Mouse (Mus musculus) macrophage (primary cell): Measurements from ENCODE around the gene Ern1. TPM values are rescaled to one million over a fixed set of nuclear protein-coding genes. Genes with fewer than 3 reads are reported as not detected.
"Not testable (repeated sequence)": the region's sequence is repeated elsewhere in the genome, so short reads cannot be mapped to it uniquely, and the experiment has no call there.

Experiments used
- H3K27ac ChIP-seq: fragments of 350-480 bp; formaldehyde crosslinking; 2 replicates; pipeline ENCODE4 v1.9.0; 2021
- H3K36me3 ChIP-seq: fragments of 350-480 bp; formaldehyde crosslinking; 2 replicates; pipeline ENCODE4 v1.9.0; 2021; ENCODE audit errors: inconsistent target
- H3K4me3 ChIP-seq: fragments of 350-480 bp; formaldehyde crosslinking; 2 replicates; pipeline ENCODE4 v1.9.0; 2021; ENCODE audit errors: inconsistent target
- H3K79me2 ChIP-seq: fragments of 350-480 bp; formaldehyde crosslinking; 2 replicates; pipeline ENCODE4 v1.9.0; 2021; ENCODE audit errors: inconsistent target
- WGBS: methylation state at CpG from one replicate; pipeline ENCODE4 v1.1.7; 2026; ENCODE audit warnings: inconsistent platforms; ENCODE audit not compliant: missing documents; 5-methylcytosine and 5-hydroxymethylcytosine counted together
- polyA plus RNA-seq: library from polyadenylated mRNA; stranded (reverse); fragments of 250-400 nt; gene quantifications from 3 replicates; pipeline ENCODE4 v1.2.4, GENCODE M21; 2018; ENCODE audit warnings: inconsistent platforms

Gene Ern1
- polyA plus RNA-seq, 1 experiment from 2014 or later, result 18.0 TPM

DNA sequence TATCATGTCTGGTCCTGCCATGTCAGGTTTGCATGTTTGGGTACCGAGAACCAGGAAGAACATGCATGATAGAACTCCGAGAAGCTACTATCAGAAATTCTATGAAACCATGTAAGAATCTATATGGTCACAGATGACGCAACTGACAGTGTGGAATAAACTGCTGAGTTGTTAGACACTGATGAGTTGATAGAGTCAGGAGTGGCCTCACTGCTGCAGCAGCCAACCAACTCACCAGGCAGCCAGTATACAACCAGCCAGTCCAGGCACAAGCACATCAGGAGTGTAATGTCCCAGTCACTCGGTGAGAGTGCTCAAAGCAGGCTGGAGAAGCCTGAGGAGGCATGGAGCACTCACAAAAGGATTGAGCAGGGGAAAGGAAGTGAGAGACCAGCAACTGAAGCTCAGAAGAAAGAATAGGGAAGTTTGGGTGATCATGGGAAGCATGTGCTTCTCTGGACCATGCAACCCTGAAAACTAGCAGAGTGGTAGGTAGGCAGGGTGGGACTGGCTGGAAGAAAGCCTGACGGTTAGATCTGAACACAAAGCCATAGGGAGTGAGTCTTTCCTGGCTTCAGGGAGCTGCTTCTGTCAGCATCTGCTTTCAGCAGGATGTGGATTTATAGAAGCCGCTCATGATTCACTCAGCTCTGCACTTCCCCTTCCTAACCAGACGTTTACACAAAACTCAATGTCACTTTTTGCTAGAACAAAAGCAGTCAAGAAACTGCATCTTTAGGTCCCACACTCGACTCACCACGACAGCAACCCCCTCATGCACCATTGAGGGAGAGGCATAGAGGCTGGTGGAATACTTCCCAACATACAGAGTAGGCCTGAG is 68.2 kb downstream of the Ern1 start:
- Histone ChIP-seq H3K79me2 (no peaks in the 10 kb centered on the region), H3K4me3 (no peak overlapping the region), H3K36me3 (peaks cover 45% of the 10 kb centered on the region), H3K27ac (peak overlapping the region; percentile 98)
- 10% methylated on average over 9 of the region's 9 CpGs for WGBS

DNA sequence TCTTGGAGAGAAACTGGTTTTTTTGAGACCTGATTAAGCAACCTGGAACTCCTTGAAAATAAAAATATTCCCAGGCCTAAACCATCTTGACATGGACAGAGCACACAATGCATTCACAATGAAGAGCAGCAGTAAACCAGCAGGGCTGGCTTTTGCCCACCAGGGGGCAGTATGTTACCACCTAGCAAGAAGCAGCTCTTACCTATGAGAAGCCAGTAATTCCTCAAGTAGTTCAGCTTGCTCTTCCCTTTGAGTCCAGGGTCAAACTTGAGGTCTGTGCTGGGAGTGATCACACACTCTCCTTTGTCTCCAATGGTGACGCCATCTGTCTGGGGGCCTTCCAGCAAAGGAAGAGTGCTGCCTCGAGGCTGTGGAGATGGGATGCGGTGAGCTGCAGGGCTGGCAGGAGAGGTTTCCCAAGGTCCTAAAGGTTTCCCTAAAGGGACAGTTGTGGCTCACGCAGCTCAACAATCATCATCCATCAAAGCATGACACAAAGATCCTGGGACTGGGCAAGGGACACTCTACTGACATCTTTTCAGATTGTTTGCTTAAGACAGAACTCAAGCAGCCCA is 68.9 kb downstream of the Ern1 start:
- 64% methylated on average over 4 of the region's 4 CpGs for WGBS
- H3K36me3 ChIP-seq, result peaks cover 45% of the 10 kb centered on the region
- peak overlapping the region; percentile 98 for H3K27ac ChIP-seq
- no peak overlapping the region for H3K4me3 ChIP-seq
- H3K79me2 ChIP-seq, result no peaks in the 10 kb centered on the region

- Histone ChIP-seq H3K27ac (no peak overlapping the region), H3K4me3 (no peak overlapping the region), H3K79me2 (no peaks in the 10 kb centered on the region), H3K36me3 (peaks cover 41% of the 10 kb centered on the region)
- WGBS, result 100% methylated on average over 2 of the region's 2 CpGs
Observed at GRCm38 (mm10) chr11:106417860-106418259, 69.8 kb downstream of the Ern1 start.

- Histone ChIP-seq H3K79me2 (no peaks in the 10 kb centered on the region), H3K36me3 (peaks cover 42% of the 10 kb centered on the region), H3K27ac (no peak overlapping the region), H3K4me3 (no peak overlapping the region)
- 93% methylated on average over 3 of the region's 3 CpGs for WGBS
Observed at GRCm38 (mm10) chr11:106416331-106416730, 71.3 kb downstream of the Ern1 start.

DNA sequence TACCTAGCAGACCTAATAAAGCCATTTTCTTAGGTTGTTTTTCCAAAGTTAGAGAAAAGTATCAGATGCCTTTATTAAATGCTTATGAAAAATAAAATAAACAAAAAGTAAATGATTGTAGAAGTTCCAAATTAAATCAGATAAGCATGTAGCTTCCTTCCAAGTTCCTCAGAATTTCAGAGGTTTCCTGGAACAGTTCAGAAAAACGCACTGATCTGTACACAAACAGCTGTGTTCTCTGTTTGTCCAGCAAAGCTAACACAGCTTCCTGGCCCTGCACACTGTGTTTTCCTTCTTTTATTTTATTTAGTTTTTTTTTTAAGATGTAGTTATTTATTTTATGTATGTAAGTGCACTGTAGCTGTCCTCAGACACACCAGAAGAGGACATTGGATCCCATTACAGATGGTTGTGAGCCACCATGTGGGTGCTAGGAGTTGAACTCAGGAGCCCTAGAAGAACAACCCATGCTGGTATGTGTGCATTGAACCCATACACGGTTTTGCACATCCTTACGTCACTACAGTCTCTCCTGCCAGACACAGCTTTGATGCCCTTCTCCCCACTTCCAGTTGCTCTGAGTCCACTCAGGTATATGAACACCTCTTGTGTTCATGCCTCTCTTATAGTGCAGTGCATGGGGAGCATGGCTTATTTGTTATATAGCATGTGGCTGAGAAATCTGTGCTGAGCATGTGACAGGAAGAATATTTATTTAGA is 74.9 kb downstream of the Ern1 start:
- H3K4me3 ChIP-seq, result no peak overlapping the region
- H3K79me2 ChIP-seq, result no peaks in the 10 kb centered on the region
- H3K36me3 ChIP-seq, result peaks cover 61% of the 10 kb centered on the region
- no peak overlapping the region for H3K27ac ChIP-seq
- 87% methylated on average over 3 of the region's 3 CpGs for WGBS

DNA sequence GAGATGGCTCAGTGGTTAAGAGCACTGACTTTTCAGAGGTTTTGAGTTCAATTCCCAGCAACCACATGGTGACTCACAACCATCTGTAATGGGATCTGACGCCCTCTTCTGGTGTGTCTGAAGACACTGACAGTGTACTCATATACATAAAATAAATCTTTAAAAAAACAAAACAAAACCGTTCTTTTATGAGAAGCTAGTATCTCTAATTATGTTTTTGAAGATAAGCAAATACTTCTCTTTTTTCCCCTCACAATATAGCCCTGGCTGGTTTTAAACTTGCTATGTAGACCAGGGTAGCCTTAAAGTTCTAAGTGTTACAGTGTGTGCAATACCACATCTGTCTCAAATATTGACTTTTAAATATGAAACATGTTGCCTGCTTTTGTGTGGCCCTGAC is 76.5 kb downstream of the Ern1 start:
- no peak overlapping the region for H3K27ac ChIP-seq
- H3K79me2 ChIP-seq, result no peaks in the 10 kb centered on the region
- H3K4me3 ChIP-seq, result no peak overlapping the region
- 90% methylated on average over 2 of the region's 2 CpGs for WGBS
- H3K36me3 ChIP-seq, result peaks cover 59% of the 10 kb centered on the region

DNA sequence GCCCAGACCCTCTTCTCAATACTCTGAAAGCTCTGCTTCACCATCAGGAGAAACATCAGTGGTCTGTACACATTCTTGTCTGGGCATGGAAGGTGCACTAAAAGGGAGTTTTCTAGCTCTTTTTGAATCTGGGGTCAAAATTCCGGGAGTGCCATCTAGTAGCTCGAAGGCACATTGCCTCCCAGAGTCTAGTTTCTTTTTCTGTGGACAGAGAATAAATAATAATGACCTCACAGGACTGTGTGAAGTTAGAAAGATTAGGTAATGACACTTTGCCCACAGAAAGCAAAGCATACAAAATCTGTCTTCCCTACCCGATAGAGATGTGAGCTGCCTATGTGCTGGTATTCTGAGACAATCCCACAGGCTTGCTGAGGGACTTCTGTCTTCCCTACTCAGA is 77.1 kb downstream of the Ern1 start:
- Histone ChIP-seq H3K27ac (no peak overlapping the region), H3K36me3 (peaks cover 60% of the 10 kb centered on the region), H3K4me3 (no peak overlapping the region), H3K79me2 (no peaks in the 10 kb centered on the region)
- 94% methylated on average over 3 of the region's 3 CpGs for WGBS

DNA sequence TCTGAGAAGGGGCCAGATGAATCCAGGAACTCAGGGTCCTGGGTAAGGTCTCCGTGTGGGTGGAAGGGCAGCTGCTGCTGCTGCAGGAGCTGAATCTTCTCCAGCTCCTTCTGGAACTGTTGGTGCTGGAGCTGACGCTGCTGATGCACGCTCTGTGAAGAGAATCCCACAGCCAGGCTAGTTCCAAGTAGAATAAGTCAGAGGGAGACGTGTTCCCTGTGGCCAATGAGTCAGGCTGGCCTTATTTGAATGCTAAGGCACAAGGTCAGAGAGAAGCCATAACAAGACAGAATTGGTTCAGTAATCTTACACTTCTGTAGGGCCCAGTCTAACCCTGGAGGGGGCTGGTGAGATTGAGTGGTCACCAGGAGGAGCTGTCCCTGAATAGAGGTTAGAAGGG is 77.6 kb downstream of the Ern1 start:
- Histone ChIP-seq H3K27ac (no peak overlapping the region), H3K36me3 (peaks cover 65% of the 10 kb centered on the region), H3K4me3 (no peak overlapping the region), H3K79me2 (no peaks in the 10 kb centered on the region)
- 86% methylated on average over 4 of the region's 4 CpGs for WGBS

DNA sequence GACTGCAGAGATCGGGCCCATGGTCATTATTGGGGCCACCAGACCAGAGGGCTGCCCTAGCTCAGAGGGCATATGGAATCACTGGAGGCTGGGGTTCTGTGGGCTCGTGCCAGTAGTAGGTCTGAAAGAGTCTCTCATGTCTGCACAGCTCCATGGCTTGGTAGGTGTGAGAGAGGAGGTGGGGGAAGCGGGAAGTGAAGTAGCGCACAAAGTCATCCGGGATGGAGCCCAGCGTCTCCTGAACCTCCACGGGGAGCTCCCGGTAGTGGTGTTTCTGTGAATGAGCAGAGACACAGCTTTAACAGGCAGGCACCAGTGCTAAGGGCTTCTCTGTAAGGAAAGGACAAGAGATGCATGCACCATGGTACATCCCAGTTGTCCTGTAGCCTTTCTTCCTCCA is 89.2 kb downstream of the Ern1 start:
- H3K4me3 ChIP-seq, result no peak overlapping the region
- no peaks in the 10 kb centered on the region for H3K79me2 ChIP-seq
- H3K36me3 ChIP-seq, result peaks cover 80% of the 10 kb centered on the region
- H3K27ac ChIP-seq, result no peak overlapping the region
- 96% methylated on average over 8 of the region's 8 CpGs for WGBS

DNA sequence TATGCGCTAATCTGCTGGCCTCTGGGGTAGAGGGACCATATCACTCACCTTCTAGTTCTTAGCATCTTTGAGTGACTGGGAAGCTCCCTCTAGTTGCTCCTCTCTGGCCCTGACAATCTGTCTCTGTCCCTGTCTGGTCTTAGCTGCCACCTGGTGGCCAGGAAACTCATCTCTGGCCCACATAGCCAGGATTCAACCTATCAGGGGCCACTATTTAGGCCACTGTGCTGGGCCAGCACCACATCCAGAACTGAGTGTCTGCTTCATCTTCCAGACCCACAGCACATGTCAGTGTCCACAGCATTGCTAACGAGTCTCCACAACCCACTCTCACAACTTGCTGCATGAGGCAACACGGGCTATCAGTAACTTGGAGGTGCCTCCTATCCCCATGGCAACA is 90.0 kb downstream of the Ern1 start:
- Histone ChIP-seq H3K36me3 (peaks cover 72% of the 10 kb centered on the region), H3K4me3 (no peak overlapping the region), H3K27ac (no peak overlapping the region), H3K79me2 (no peaks in the 10 kb centered on the region)
- 96% methylated on average over 3 of the region's 3 CpGs for WGBS

DNA sequence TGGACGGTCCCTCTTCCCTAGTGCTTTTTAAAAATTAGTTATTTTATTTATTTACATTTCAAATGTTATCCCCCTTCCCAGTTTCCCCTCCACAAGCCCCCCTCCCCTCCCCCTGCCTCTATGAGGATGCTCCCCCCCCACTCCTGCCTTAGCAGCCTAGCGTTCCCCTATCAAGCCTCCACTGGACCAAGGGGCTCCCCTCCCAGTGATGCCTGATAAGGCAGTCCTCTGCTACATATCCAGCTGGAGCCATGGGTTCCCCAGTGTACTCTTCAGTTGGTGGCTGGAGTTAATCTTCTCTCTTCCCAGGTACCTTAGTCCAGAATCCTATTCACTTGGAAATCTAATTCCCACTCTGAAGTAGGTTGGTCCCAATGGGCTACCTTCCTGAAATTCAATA is 93.6 kb downstream of the Ern1 start:
- H3K36me3 ChIP-seq, result peaks cover 43% of the 10 kb centered on the region
- WGBS, result 95% methylated on average over 2 of the region's 2 CpGs
- not testable (repeated sequence) for H3K79me2 ChIP-seq, H3K4me3 ChIP-seq, H3K27ac ChIP-seq

GRCm38 (mm10) chr11:106393331-106393616 is 94.4 kb downstream of the Ern1 start:
- no peaks in the 10 kb centered on the region for H3K79me2 ChIP-seq
- WGBS, result 90% methylated on average over 4 of the region's 4 CpGs
- peaks cover 35% of the 10 kb centered on the region; the same call in 1 of the 2 replicates for H3K36me3 ChIP-seq
- H3K27ac ChIP-seq, result no peak overlapping the region
- no peak overlapping the region for H3K4me3 ChIP-seq

- peaks cover 30% of the 10 kb centered on the region; the same call in 1 of the 2 replicates for H3K36me3 ChIP-seq
- no peak overlapping the region for H3K27ac ChIP-seq
- no peak overlapping the region for H3K4me3 ChIP-seq
- H3K79me2 ChIP-seq, result no peaks in the 10 kb centered on the region
- WGBS, result 78% methylated on average over 7 of the region's 7 CpGs
Observed at GRCm38 (mm10) chr11:106392597-106393330, 94.9 kb downstream of the Ern1 start.

DNA sequence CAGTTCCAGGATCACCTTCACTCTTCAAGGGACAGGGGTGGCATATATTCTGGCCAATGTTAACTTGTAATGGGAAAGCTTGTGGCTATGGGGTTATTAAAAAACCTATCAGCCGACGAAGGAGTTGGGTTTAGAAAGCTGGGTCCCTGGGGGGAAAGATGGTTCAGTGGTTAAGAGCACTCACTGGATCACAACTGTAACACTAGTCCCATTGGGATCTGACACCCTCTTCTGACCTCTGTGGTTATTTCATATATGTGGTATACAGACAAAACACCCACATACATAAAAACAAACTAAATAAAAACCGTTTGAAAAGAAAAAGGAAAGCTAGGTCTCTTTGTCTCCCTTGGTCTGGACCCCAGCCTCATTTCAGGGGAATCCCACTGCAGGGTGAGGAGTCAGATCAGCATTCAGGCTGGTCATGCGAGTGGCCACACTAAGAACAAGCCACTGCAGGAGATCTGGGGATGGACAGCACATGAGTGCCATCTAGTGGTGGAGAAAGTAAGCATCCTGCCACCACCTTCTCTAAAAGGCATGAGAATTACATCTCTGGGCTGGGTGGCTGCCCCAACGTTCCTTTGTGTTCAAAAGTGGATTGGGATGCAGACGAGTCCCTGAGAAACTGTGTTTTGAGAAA is 96.0 kb downstream of the Ern1 start:
- 39% methylated on average over 6 of the region's 6 CpGs for WGBS
- H3K4me3 ChIP-seq, result no peak overlapping the region
- no peaks in the 10 kb centered on the region for H3K79me2 ChIP-seq
- no peak overlapping the region for H3K27ac ChIP-seq
- peaks cover 19% of the 10 kb centered on the region; the same call in 1 of the 2 replicates for H3K36me3 ChIP-seq
